Mouse (Mus musculus) kidney, adult 2 months (tissue): Measurements from ENCODE around the gene Sept11. TPM values are rescaled to one million over a fixed set of nuclear protein-coding genes. Genes with fewer than 3 reads are reported as not detected.

Experiments
- DNase-seq: peaks from one replicate; pipeline ENCODE4 v3.0.0; 2021
- H3K27ac ChIP-seq: fragments of 200-500 bp; 2 replicates; pipeline ENCODE4 v1.5.1; 2012; ENCODE audit warnings: low read depth, low read length, control low read depth, inconsistent platforms; ENCODE audit not compliant: insufficient read depth
- H3K27me3 ChIP-seq: fragments of 200-500 bp; replicated peaks from 2 replicates; pipeline ENCODE4 v1.6.1; 2012; ENCODE audit warnings: mild to moderate bottlenecking, moderate library complexity, low read length, inconsistent platforms; ENCODE audit not compliant: control insufficient read depth, insufficient read depth
- H3K36me3 ChIP-seq: fragments of 200-500 bp; 2 replicates; pipeline ENCODE4 v1.6.1; 2012; ENCODE audit warnings: mild to moderate bottlenecking, moderate library complexity, low read length, inconsistent platforms; ENCODE audit not compliant: control insufficient read depth, insufficient read depth
- H3K4me1 ChIP-seq: fragments of 200-500 bp; 2 replicates; pipeline ENCODE4 v1.6.1; 2011; ENCODE audit warnings: low read length; ENCODE audit not compliant: control insufficient read depth, insufficient read depth
- H3K4me3 ChIP-seq: fragments of 200-500 bp; 2 replicates; pipeline ENCODE4 v1.5.1; 2011; ENCODE audit warnings: mild to moderate bottlenecking, low read depth, low read length, control low read depth; ENCODE audit not compliant: insufficient read depth
- CTCF ChIP-seq: fragments of 200-500 bp; conservative IDR thresholded peaks from 2 replicates; pipeline ENCODE4 v1.5.1; 2011; ENCODE audit warnings: low read depth, mild to moderate bottlenecking, control low read depth, low read length, moderate library complexity, mixed read lengths; ENCODE audit not compliant: insufficient read depth, insufficient read length
- POLR2A ChIP-seq: fragments of 200-500 bp; IDR thresholded peaks from one replicate; pipeline ENCODE4 v1.6.1; 2011; ENCODE audit warnings: low read depth, low read length, control low read depth
- WGBS: fragments of 180-500 bp; shearing (Covaris S2); methylation state at CpG from one replicate; pipeline ENCODE4 v1.1.7; 2018; 5-methylcytosine and 5-hydroxymethylcytosine counted together
- polyA plus RNA-seq: library from polyadenylated mRNA; depleted of rRNA; stranded (reverse); fragments of >200 nt; gene quantifications from 2 replicates; pipeline ENCODE4 v1.2.3, GENCODE M21; 2012

Sept11 gene
- polyA plus RNA-seq, 1 experiment: 50.7 TPM

- TF ChIP-seq CTCF (no peak), POLR2A (no peak)
- Histone ChIP-seq H3K36me3 (no peaks in the 10 kb centered on the region), H3K27ac (0 out of 2 replicates have a peak overlapping the region, but pooled peaks have one; percentile 4), H3K27me3 (no peaks in the 10 kb centered on the region), H3K4me3 (no peak overlapping the region), H3K4me1 (peaks cover 6% of the 10 kb centered on the region; the same call in 1 of the 2 replicates)
- DNase-seq: peak; percentile 54
- 59% methylated on average over 8 of the region's 8 CpGs for WGBS
Observed at GRCm38 (mm10) chr5:93117648-93118047, 24.4 kb downstream of the Sept11 start.

GRCm38 (mm10) chr5:93121660-93122059, 28.4 kb downstream of the Sept11 start:
- no peak for DNase-seq
- no peaks in the 10 kb centered on the region for H3K27me3 ChIP-seq
- no peak overlapping the region for H3K4me3 ChIP-seq
- H3K27ac ChIP-seq: no peak overlapping the region
- peaks cover 10% of the 10 kb centered on the region for H3K4me1 ChIP-seq
- TF ChIP-seq POLR2A: no peak
- no peak for TF ChIP-seq CTCF
- WGBS: 77% methylated on average over 8 of the region's 8 CpGs
- H3K36me3 ChIP-seq: no peaks in the 10 kb centered on the region

- H3K27me3 ChIP-seq: no peaks in the 10 kb centered on the region
- no peaks in the 10 kb centered on the region for H3K36me3 ChIP-seq
- H3K4me1 ChIP-seq: peaks cover 16% of the 10 kb centered on the region
- TF ChIP-seq POLR2A (no peak), CTCF (no peak)
- peak; percentile 28 for DNase-seq
- H3K4me3 ChIP-seq: no peak overlapping the region
- H3K27ac ChIP-seq: peak overlapping the region; percentile 67
- 66% methylated on average over 9 of the region's 9 CpGs for WGBS
Observed at GRCm38 (mm10) chr5:93124031-93124826, 31.0 kb downstream of the Sept11 start.

GRCm38 (mm10) chr5:93125325-93125724, 32.1 kb downstream of the Sept11 start:
- Histone ChIP-seq H3K27ac (no peak overlapping the region), H3K36me3 (no peaks in the 10 kb centered on the region), H3K4me3 (no peak overlapping the region), H3K27me3 (no peaks in the 10 kb centered on the region), H3K4me1 (peaks cover 22% of the 10 kb centered on the region)
- TF ChIP-seq CTCF (no peak), POLR2A (no peak)
- WGBS: 94% methylated on average over 6 of the region's 6 CpGs
- no peak for DNase-seq

GRCm38 (mm10) chr5:93126222-93126929, 33.1 kb downstream of the Sept11 start:
- 68% methylated on average over 12 of the region's 12 CpGs for WGBS
- no peaks in the 10 kb centered on the region for H3K36me3 ChIP-seq
- no peaks in the 10 kb centered on the region for H3K27me3 ChIP-seq
- no peak overlapping the region for H3K4me3 ChIP-seq
- no peak overlapping the region for H3K27ac ChIP-seq
- TF ChIP-seq POLR2A: no peak
- TF ChIP-seq CTCF: no peak
- DNase-seq: no peak
- peaks cover 27% of the 10 kb centered on the region for H3K4me1 ChIP-seq

- Histone ChIP-seq H3K4me3 (no peak overlapping the region), H3K4me1 (peaks cover 27% of the 10 kb centered on the region)
- WGBS: 78% methylated on average over 4 of the region's 4 CpGs
Observed at GRCm38 (mm10) chr5:93126930-93127562, 33.8 kb downstream of the Sept11 start.

GRCm38 (mm10) chr5:93127722-93128121, 34.5 kb downstream of the Sept11 start:
- TF ChIP-seq POLR2A (no peak), CTCF (no peak)
- Histone ChIP-seq H3K36me3 (no peaks in the 10 kb centered on the region), H3K4me3 (no peak overlapping the region), H3K4me1 (peaks cover 27% of the 10 kb centered on the region), H3K27me3 (no peaks in the 10 kb centered on the region), H3K27ac (peak overlapping the region; percentile 51; the same call in 1 of the 2 replicates)
- WGBS: 6% methylated on average over 3 of the region's 3 CpGs
- DNase-seq: peak; percentile 85

More at GRCm38 (mm10) chr5:93126930-93127562, 33.8 kb downstream of the Sept11 start:
- Histone ChIP-seq H3K27me3 (no peaks in the 10 kb centered on the region), H3K36me3 (no peaks in the 10 kb centered on the region), H3K27ac (no peak overlapping the region)
- no peak for DNase-seq
- TF ChIP-seq CTCF (no peak), POLR2A (no peak)
